Mouse (Mus musculus): ENCODE measurements at regions not wholly inside any gene's neighbourhood (a gene's known extent, or its start where the extent isn't known, plus 50 kb on each side); places are given as distances from the start of the nearest gene placed in this dataset.

GRCm38 (mm10) chr4:124446615-124447014, 164.0 kb downstream of the 3100002H09Rik start:
- no peak for DNase-seq (ENCODE audit: low read depth, low spot score)

- no peak for DNase-seq (ENCODE audit: low read depth, low spot score)
These were observed 166.9 kb downstream of the 3100002H09Rik start for GRCm38 (mm10) chr4:124443613-124444108.

GRCm38 (mm10) chr4:124443130-124443503, 167.5 kb downstream of the 3100002H09Rik start:
- no peak for DNase-seq (ENCODE audit: low read depth, low spot score)

- DNase-seq (ENCODE audit: low read depth, low spot score) = no peak
These were observed 168.0 kb downstream of the 3100002H09Rik start for GRCm38 (mm10) chr4:124442491-124443129.

GRCm38 (mm10) chr4:124441737-124442487, 168.7 kb downstream of the 3100002H09Rik start:
- no peak for DNase-seq (ENCODE audit: low read depth, low spot score)

GRCm38 (mm10) chr4:124435040-124435434, 175.6 kb downstream of the 3100002H09Rik start:
- DNase-seq (ENCODE audit: low read depth, low spot score) = no peak

GRCm38 (mm10) chr4:124434059-124435039, 176.3 kb downstream of the 3100002H09Rik start:
- peak; percentile 50 for DNase-seq (ENCODE audit: low read depth, low spot score)

- no peak for DNase-seq (ENCODE audit: low read depth, low spot score)
These were observed 177.1 kb downstream of the 3100002H09Rik start for GRCm38 (mm10) chr4:124433506-124433905.

GRCm38 (mm10) chr4:124431193-124431592, 179.4 kb downstream of the 3100002H09Rik start:
- DNase-seq (ENCODE audit: low read depth, low spot score) = no peak

- no peak for DNase-seq (ENCODE audit: low read depth, low spot score)
These were observed 181.8 kb downstream of the 3100002H09Rik start for GRCm38 (mm10) chr4:124428844-124429243.

GRCm38 (mm10) chr4:124422406-124422805, 188.2 kb downstream of the 3100002H09Rik start:
- no peak for DNase-seq (ENCODE audit: low read depth, low spot score)

- DNase-seq (ENCODE audit: low read depth, low spot score) = no peak
These were observed 192.2 kb downstream of the 3100002H09Rik start for GRCm38 (mm10) chr4:124418431-124418830.

GRCm38 (mm10) chr4:124417176-124417575, 193.4 kb downstream of the 3100002H09Rik start:
- DNase-seq (ENCODE audit: low read depth, low spot score) = no peak

GRCm38 (mm10) chr4:124416266-124416665, 194.3 kb downstream of the 3100002H09Rik start:
- DNase-seq (ENCODE audit: low read depth, low spot score) = no peak

- no peak for DNase-seq (ENCODE audit: low read depth, low spot score)
These were observed 196.2 kb downstream of the 3100002H09Rik start for GRCm38 (mm10) chr4:124414386-124414785.

- DNase-seq (ENCODE audit: low read depth, low spot score) = no peak
These were observed 201.3 kb downstream of the 3100002H09Rik start for GRCm38 (mm10) chr4:124409279-124409678.

- DNase-seq (ENCODE audit: low read depth, low spot score) = no peak
These were observed 208.5 kb downstream of the 3100002H09Rik start for GRCm38 (mm10) chr4:124402075-124402474.

- no peak for DNase-seq (ENCODE audit: low read depth, low spot score)
These were observed 209.9 kb downstream of the 3100002H09Rik start for GRCm38 (mm10) chr4:124400741-124401140.

- no peak for DNase-seq (ENCODE audit: low read depth, low spot score)
These were observed 210.4 kb downstream of the 3100002H09Rik start for GRCm38 (mm10) chr4:124400136-124400675.

- no peak for DNase-seq (ENCODE audit: low read depth, low spot score)
These were observed 212.2 kb downstream of the 3100002H09Rik start for GRCm38 (mm10) chr4:124398354-124398753.

- no peak for DNase-seq (ENCODE audit: low read depth, low spot score)
These were observed 213.9 kb downstream of the 3100002H09Rik start for GRCm38 (mm10) chr4:124396566-124397283.

All from mesoderm, embryonic 11.5 days (tissue).